13 mouse cellular contexts compared by ENCODE assay signal in the genomic region with DNA sequence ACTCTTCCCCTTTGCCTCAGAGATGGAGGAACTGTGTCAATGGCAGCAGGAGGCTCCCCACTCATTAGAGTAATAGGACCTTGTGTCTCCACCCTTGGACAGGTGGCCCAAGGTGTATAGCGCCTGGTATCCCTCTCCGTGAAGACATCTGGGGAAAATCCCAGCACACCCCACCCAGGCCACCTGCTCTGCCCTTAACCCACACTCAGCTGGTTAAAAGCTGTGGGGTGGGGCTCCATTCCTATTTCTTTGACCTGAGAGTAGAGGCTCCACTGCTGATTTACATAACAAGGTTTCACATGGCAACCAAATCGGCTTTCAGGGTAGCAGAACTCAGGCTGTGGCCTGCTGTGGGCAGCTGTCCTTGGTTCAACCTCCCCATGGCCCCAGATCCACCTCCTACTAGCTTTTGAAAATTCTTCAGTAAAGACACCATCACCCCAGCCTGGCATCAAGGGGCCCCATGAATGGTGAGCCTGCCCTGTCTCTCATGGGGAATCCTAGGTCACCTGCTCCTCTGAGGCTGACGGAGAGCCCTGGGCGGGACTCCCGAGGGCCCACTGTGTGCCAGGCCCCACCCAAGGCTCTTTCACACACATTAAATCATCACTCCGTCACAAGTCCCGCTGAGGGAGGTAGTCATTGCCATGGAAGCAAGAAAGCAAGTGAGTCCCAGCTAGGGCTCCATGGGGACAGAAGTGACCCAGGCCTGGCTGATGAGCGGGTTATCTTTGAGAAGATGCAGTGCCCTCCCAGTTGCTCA. TPM values are rescaled to one million over a fixed set of nuclear protein-coding genes. Genes with fewer than 3 reads are reported as not detected.
A peak's percentile ranks its signal among the peaks of the same experiment; 100 is the strongest.
DNase-seq lines count a peak whose midpoint lies in the region; ATAC-seq lines count a peak whose summit lies in the region.
"Had no signal": no experiment of that assay in that cellular context is flagged by ENCODE, and none has a peak within 500 bp of the region (broad histone marks: within the 10 kb centered on the region; RNA-seq: fewer than 3 reads in every experiment).

No protein-coding gene starts in this region.

- H3K4me2 ChIP-seq in kidney, embryonic 16.5 days (replicated peaks; ENCODE audit: low read depth, low read length) = no peak overlapping the region
- H3K4me2 ChIP-seq: embryonic facial prominence, embryonic 15.5 days; liver, embryonic 13.5 days had no signal

- no peak overlapping the region for H3K9ac ChIP-seq in kidney, embryonic 16.5 days (replicated peaks; ENCODE audit: low read length)
- H3K9ac ChIP-seq: embryonic facial prominence, embryonic 15.5 days; liver, embryonic 13.5 days had no signal

- 79% methylated on average over 9 of the region's 9 CpGs for WGBS in kidney, embryonic 16.5 days

- H3K36me3 ChIP-seq in kidney, embryonic 16.5 days (ENCODE audit: insufficient read depth, low read length) = no peaks in the 10 kb centered on the region
- H3K36me3 ChIP-seq: embryonic facial prominence, embryonic 15.5 days; liver, embryonic 13.5 days had no signal

- H3K9me3 ChIP-seq in kidney, embryonic 16.5 days (ENCODE audit: low read length) = no peaks in the 10 kb centered on the region
- H3K9me3 ChIP-seq: embryonic facial prominence, embryonic 15.5 days; liver, embryonic 13.5 days had no signal

- peaks cover 44% of the 10 kb centered on the region for H3K4me1 ChIP-seq in kidney, embryonic 16.5 days (ENCODE audit: insufficient read depth, low read length)

- H3K27ac ChIP-seq in kidney, embryonic 16.5 days (ENCODE audit: low read length) = no peak overlapping the region
- H3K27ac ChIP-seq: embryonic facial prominence, embryonic 15.5 days; liver, embryonic 13.5 days; macrophage had no signal

- no peak for ATAC-seq in kidney, embryonic 16.5 days (ENCODE audit: low FRiP score, low TSS enrichment)

- H3K27me3 ChIP-seq in kidney, embryonic 16.5 days (ENCODE audit: insufficient read depth, low read length) = no peaks in the 10 kb centered on the region
- H3K27me3 ChIP-seq: embryonic facial prominence, embryonic 15.5 days had no signal

- no peak overlapping the region for H3K4me3 ChIP-seq in kidney, embryonic 16.5 days (ENCODE audit: low read length)
- H3K4me3 ChIP-seq: embryonic facial prominence, embryonic 15.5 days; liver, embryonic 13.5 days had no signal

- DNase-seq in kidney, adult 11 months = peak; percentile 36
- peak; percentile 28 for DNase-seq in 3134 (ENCODE audit: extremely low read depth, insufficient read length, low spot score)
- peak; percentile 11 for DNase-seq in A20 (ENCODE audit: low read depth, low spot score)
- peak; percentile 85 for DNase-seq in adrenal gland, postnatal 14 days
- DNase-seq in thymus, postnatal 14 days = no peak
- no peak for DNase-seq in thymus, postnatal 10 days (ENCODE audit: low spot score in 2 of 2)
- DNase-seq in layer of hippocampus, postnatal 36 days = no peak
- DNase-seq: heart, postnatal 10 days; liver, embryonic 13.5 days; right cerebral cortex, postnatal 14 days had no signal

RNA-seq across cellular contexts. Expression of gene Tob1, which starts 48.1 kb away (rescaled TPM):
- polyA plus RNA-seq in kidney, embryonic 16.5 days (2015; fragmentation: Nextera tagmentation; extraction: Ambion mirVana) = 31.9 and 36.1 TPM in 2 replicates
- 158 and 199 TPM in 2 replicates for total RNA-seq in adrenal gland, postnatal 14 days (2021)
- total RNA-seq in layer of hippocampus, postnatal 36 days (2021) = 10 to 100 TPM; 37.5 to 37.7 TPM

Comparison
In these comparisons a context has a peak if more than half of its experiments do, and no peak if none do; other contexts are left out.
1. DNase-seq: peak in kidney, adult 11 months (single experiment), 3134 (single experiment), A20 (single experiment) and adrenal gland, postnatal 14 days (single experiment); none in thymus, postnatal 14 days (single experiment), thymus, postnatal 10 days (0 of 2) and layer of hippocampus, postnatal 36 days (0 of 2).